Mouse (Mus musculus) erythroblast, embryonic 14.5 days (primary cell): ENCODE data around the gene Elp6.

ENCODE experiments used
- GATA1 ChIP-seq: IDR thresholded peaks from 2 replicates; pipeline ENCODE4 v1.6.1; 2012; ENCODE audit warnings: low read length, inconsistent platforms, mixed read lengths
- TAL1 ChIP-seq: IDR thresholded peaks from 3 replicates; pipeline ENCODE4 v1.6.1; 2012; ENCODE audit warnings: low read length, inconsistent platforms, mixed read lengths

GRCm38 (mm10) chr9:110362337-110362736 is 57.4 kb downstream of the Elp6 start:
- TF ChIP-seq TAL1 (no peak), GATA1 (no peak)
